Mouse (Mus musculus) hindbrain, embryonic 11.5 days (tissue): Measurements from ENCODE around the gene Kcnq1. TPM values are rescaled to one million over a fixed set of nuclear protein-coding genes. Genes with fewer than 3 reads are reported as not detected.

Source experiments
- ATAC-seq: fragments of 200-750 bp; cut with Nextera tagmentation; 2 replicates; pipeline ENCODE4 v1.8.0; 2017; ENCODE audit warnings: mild to moderate bottlenecking, moderate TSS enrichment, moderate library complexity; ENCODE audit not compliant: low FRiP score
- DNase-seq: peaks from one replicate; pipeline ENCODE4 v3.0.0-alpha.2; 2015; ENCODE audit warnings: low spot score
- H3K27ac ChIP-seq: fragments of 300-500 bp; sonication (generic); 2 replicates; pipeline ENCODE4 v1.5.1; 2014; ENCODE audit warnings: mild to moderate bottlenecking, low read depth, low read length
- H3K27me3 ChIP-seq: fragments of 300-500 bp; sonication (generic); 2 replicates; pipeline ENCODE4 v1.6.1; 2014; ENCODE audit warnings: mild to moderate bottlenecking, low read length, moderate library complexity, mixed read lengths; ENCODE audit not compliant: control insufficient read depth, insufficient read depth
- H3K36me3 ChIP-seq: fragments of 300-500 bp; sonication (generic); 2 replicates; pipeline ENCODE4 v1.6.1; 2014; ENCODE audit warnings: mild to moderate bottlenecking, low read length, moderate library complexity, mixed read lengths; ENCODE audit not compliant: control insufficient read depth, insufficient read depth
- H3K4me1 ChIP-seq: fragments of 300-500 bp; sonication (generic); replicated peaks from 2 replicates; pipeline ENCODE4 v1.6.1; 2014; ENCODE audit warnings: low read length, mixed read lengths; ENCODE audit not compliant: control insufficient read depth, insufficient read depth
- H3K4me2 ChIP-seq: fragments of 300-500 bp; sonication (generic); replicated peaks from 2 replicates; pipeline ENCODE4 v1.6.1; 2014; ENCODE audit warnings: mild to moderate bottlenecking, low read depth, low read length
- H3K4me3 ChIP-seq: fragments of 300-500 bp; sonication (generic); 2 replicates; pipeline ENCODE4 v1.5.1; 2014; ENCODE audit warnings: low read depth, low read length
- H3K9ac ChIP-seq: fragments of 300-500 bp; sonication (generic); 2 replicates; pipeline ENCODE4 v1.6.1; 2014; ENCODE audit warnings: low read depth, low read length
- H3K9me3 ChIP-seq: fragments of 300-500 bp; sonication (generic); 2 replicates; pipeline ENCODE4 v1.6.1; 2016; ENCODE audit warnings: low read length; ENCODE audit not compliant: control insufficient read depth
- WGBS: fragments of 180-500 bp; shearing (Covaris S2); extraction: QIAGEN DNeasy Blood & Tissue Kit; methylation state at CpG from one replicate; pipeline ENCODE4 v1.1.7; 2014; 5-methylcytosine and 5-hydroxymethylcytosine counted together
- polyA plus RNA-seq: library from polyadenylated mRNA; unstranded; fragments of >200 nt; fragmentation: Nextera tagmentation; extraction: Ambion mirVana; gene quantifications from 2 replicates; pipeline ENCODE4 v1.2.1, GENCODE M21; 2014

Gene Kcnq1
- polyA plus RNA-seq, 1 experiment from 2014 or later, result 1.7 TPM

DNA sequence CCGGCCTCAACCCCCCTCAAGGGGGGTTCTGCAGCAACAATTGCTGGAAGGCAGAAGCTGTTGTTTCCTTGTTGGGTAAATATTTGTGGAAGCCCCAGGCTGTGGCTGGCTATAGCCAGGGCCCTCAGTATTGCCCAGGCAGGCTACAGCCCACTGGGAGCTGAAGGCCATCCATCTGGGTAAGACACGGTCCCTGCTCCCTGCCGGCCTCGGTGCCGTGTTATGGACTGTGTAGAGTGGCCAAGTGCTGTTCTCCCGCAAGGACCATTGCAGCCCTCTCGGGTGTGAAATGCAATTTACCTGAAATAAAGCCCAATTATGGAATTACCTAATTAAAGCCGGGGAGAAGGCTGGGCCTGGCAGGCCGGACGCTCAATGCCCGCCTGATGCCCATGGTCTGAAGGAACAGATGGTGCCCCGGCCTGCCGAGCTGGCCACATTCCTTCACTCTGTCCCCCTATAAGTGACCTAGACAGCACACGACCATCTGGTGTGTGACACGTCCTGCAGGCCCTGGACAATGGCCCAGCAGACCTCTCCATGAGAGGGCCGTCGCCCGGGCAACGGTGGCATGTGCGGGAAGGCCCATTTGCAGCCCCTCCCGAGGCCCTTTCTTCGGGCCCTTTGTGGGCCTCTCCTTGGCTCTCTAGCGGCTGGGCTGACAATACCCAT is 322.1 kb downstream of the Kcnq1 start:
- Histone ChIP-seq H3K9me3 (no peaks in the 10 kb centered on the region), H3K27ac (peak overlapping the region; percentile 76), H3K27me3 (peaks cover 4% of the 10 kb centered on the region; the same call in 1 of the 2 replicates), H3K4me1 (peaks cover 2% of the 10 kb centered on the region; the same call in 1 of the 2 replicates), H3K4me3 (no peak overlapping the region), H3K4me2 (no peak overlapping the region; the same call in 1 of the 2 replicates), H3K36me3 (no peaks in the 10 kb centered on the region), H3K9ac (peak overlapping the region; percentile 29; the same call in 1 of the 2 replicates)
- DNase-seq (peak; percentile 85), ATAC-seq (peak; percentile 93)
- WGBS, result 22% methylated on average over 23 of the region's 23 CpGs

GRCm38 (mm10) chr7:143428814-143429499 is 322.8 kb downstream of the Kcnq1 start:
- WGBS, result 29% methylated on average over 2 of the region's 2 CpGs
- peak overlapping the region; percentile 29; the same call in 1 of the 2 replicates for H3K9ac ChIP-seq
- H3K36me3 ChIP-seq, result no peaks in the 10 kb centered on the region
- H3K4me2 ChIP-seq, result no peak overlapping the region
- ATAC-seq (peak; percentile 66), DNase-seq (peak; percentile 60)
- no peak overlapping the region for H3K4me3 ChIP-seq
- peaks cover 2% of the 10 kb centered on the region; the same call in 1 of the 2 replicates for H3K4me1 ChIP-seq
- H3K27me3 ChIP-seq, result peaks cover 4% of the 10 kb centered on the region; the same call in 1 of the 2 replicates
- no peaks in the 10 kb centered on the region for H3K9me3 ChIP-seq
- peak overlapping the region; percentile 76 for H3K27ac ChIP-seq

DNA sequence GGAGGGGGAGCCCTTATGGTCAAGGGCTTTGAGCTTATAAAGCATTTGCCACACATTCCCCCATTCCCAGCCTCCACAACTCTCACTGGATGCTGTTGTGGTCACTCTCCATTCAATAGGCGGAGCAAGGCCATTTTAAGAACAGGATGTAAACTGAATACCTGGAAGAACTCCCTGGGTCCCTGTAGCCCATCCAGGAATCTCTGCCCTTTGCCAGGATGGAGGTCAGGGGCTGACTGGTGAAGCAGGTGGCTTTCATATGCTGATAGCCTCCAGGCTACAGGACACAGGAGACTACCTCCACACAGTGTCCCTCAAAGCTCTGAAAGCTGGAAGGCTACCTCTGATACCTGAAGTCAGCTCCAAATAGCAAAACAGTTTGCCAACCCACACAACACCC is 326.5 kb downstream of the Kcnq1 start:
- Histone ChIP-seq H3K9me3 (no peaks in the 10 kb centered on the region), H3K27ac (no peak overlapping the region), H3K36me3 (no peaks in the 10 kb centered on the region), H3K4me3 (no peak overlapping the region), H3K27me3 (peaks cover 4% of the 10 kb centered on the region; the same call in 1 of the 2 replicates), H3K9ac (no peak overlapping the region), H3K4me2 (no peak overlapping the region), H3K4me1 (peaks cover 6% of the 10 kb centered on the region; the same call in 1 of the 2 replicates)
- DNase-seq (no peak), ATAC-seq (no peak)
- 72% methylated on average over 1 of the region's 1 CpGs for WGBS

- no peak overlapping the region for H3K4me3 ChIP-seq
- H3K36me3 ChIP-seq, result no peaks in the 10 kb centered on the region
- no peak overlapping the region for H3K9ac ChIP-seq
- ATAC-seq, result no peak
- H3K4me1 ChIP-seq, result peaks cover 5% of the 10 kb centered on the region; the same call in 1 of the 2 replicates
- no peak overlapping the region for H3K4me2 ChIP-seq
- no peak for DNase-seq
- WGBS, result 71% methylated on average over 7 of the region's 7 CpGs
- no peak overlapping the region for H3K27ac ChIP-seq
- peaks cover 4% of the 10 kb centered on the region; the same call in 1 of the 2 replicates for H3K27me3 ChIP-seq
- no peaks in the 10 kb centered on the region for H3K9me3 ChIP-seq
Observed at GRCm38 (mm10) chr7:143433331-143433730, 327.2 kb downstream of the Kcnq1 start.

GRCm38 (mm10) chr7:143437231-143437893 is 331.2 kb downstream of the Kcnq1 start:
- 16% methylated on average over 18 of the region's 18 CpGs for WGBS
- peak overlapping the region; percentile 73 for H3K9ac ChIP-seq
- H3K4me2 ChIP-seq, result peak overlapping the region; percentile 72
- DNase-seq, result peak; percentile 67
- H3K4me3 ChIP-seq, result peak overlapping the region; percentile 36
- peaks cover 4% of the 10 kb centered on the region; the same call in 1 of the 2 replicates for H3K27me3 ChIP-seq
- no peaks in the 10 kb centered on the region for H3K9me3 ChIP-seq
- H3K36me3 ChIP-seq, result no peaks in the 10 kb centered on the region
- H3K27ac ChIP-seq, result peak overlapping the region; percentile 88
- H3K4me1 ChIP-seq, result peaks cover 11% of the 10 kb centered on the region; the same call in 1 of the 2 replicates
- peak; percentile 72 for ATAC-seq

DNA sequence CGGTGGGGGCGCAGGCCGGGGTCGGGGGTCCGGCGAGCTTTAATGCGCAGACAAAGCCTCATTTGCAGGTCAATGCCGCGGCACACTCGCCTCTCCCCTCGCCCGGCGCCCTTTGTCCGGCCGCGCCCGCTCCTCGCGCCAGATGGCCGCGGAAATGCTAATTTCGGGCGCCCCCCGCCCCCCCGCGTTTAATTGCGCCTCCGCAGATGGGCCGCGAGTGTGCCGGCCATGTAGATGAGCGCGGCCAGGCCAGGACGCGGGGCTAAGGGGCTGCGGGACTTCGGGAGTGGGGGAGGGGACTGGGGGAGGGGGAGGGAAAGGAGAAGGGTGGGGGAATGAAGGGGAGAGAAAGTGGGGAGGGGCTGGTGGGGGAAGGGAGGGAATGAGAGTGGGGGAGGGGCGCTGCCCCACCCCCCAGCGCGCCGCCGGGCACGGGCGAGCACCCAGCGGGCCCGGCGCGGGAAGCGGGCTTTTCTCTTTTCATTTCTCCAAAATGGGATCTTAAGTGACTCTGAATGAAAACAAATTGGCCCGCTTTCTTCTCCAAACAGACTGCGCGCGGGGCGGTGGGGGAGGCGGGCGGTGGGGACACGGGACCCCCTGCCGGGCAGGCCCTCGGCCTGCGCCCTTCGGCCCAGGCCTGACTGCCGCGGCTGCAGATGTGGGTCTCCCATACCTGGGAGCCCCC is 331.9 kb downstream of the Kcnq1 start:
- no peaks in the 10 kb centered on the region for H3K36me3 ChIP-seq
- H3K27me3 ChIP-seq, result peaks cover 5% of the 10 kb centered on the region
- peak overlapping the region; percentile 72 for H3K4me2 ChIP-seq
- H3K4me3 ChIP-seq, result peak overlapping the region; percentile 36
- ATAC-seq (peak; percentile 88), DNase-seq (peak; percentile 87)
- peak overlapping the region; percentile 73 for H3K9ac ChIP-seq
- H3K9me3 ChIP-seq, result no peaks in the 10 kb centered on the region
- under 1% methylated on average over 54 of the region's 63 CpGs for WGBS
- peak overlapping the region; percentile 88 for H3K27ac ChIP-seq
- H3K4me1 ChIP-seq, result peaks cover 11% of the 10 kb centered on the region; the same call in 1 of the 2 replicates

GRCm38 (mm10) chr7:143438965-143439364 is 332.8 kb downstream of the Kcnq1 start:
- Histone ChIP-seq H3K9me3 (no peaks in the 10 kb centered on the region), H3K36me3 (no peaks in the 10 kb centered on the region), H3K27ac (no peak overlapping the region), H3K9ac (no peak overlapping the region), H3K4me1 (peaks cover 11% of the 10 kb centered on the region; the same call in 1 of the 2 replicates), H3K27me3 (peaks cover 4% of the 10 kb centered on the region), H3K4me2 (peak overlapping the region; percentile 72; the same call in 1 of the 2 replicates), H3K4me3 (no peak overlapping the region)
- no peak for DNase-seq
- WGBS, result 63% methylated on average over 1 of the region's 1 CpGs
- ATAC-seq, result no peak

- Histone ChIP-seq H3K36me3 (no peaks in the 10 kb centered on the region), H3K9ac (no peak overlapping the region), H3K4me3 (no peak overlapping the region), H3K4me1 (no peaks in the 10 kb centered on the region; the same call in 1 of the 2 replicates), H3K27ac (peak overlapping the region; percentile 88), H3K9me3 (no peaks in the 10 kb centered on the region), H3K27me3 (peaks cover 10% of the 10 kb centered on the region), H3K4me2 (peak overlapping the region; percentile 48)
- WGBS, result 17% methylated on average over 8 of the region's 8 CpGs
- no peak for DNase-seq
- ATAC-seq, result no peak
Observed at GRCm38 (mm10) chr7:143444580-143444954, 338.4 kb downstream of the Kcnq1 start.
